Mouse (Mus musculus) brain, embryonic 14.5 days (tissue): ENCODE measurements around the gene Arl16.

Experiments
- CTCF ChIP-seq: fragments of 200-500 bp; IDR thresholded peaks from 2 replicates; pipeline ENCODE4 v1.5.1; 2012; ENCODE audit warnings: inconsistent platforms, mild to moderate bottlenecking, moderate library complexity, borderline replicate concordance; ENCODE audit not compliant: insufficient read depth, insufficient read length; ENCODE audit errors: extremely low read depth
- POLR2A ChIP-seq: fragments of 200-500 bp; IDR thresholded peaks from 2 replicates; pipeline ENCODE4 v1.6.1; 2012; ENCODE audit warnings: mild to moderate bottlenecking, inconsistent platforms, borderline replicate concordance; ENCODE audit not compliant: poor library complexity, insufficient read depth, insufficient read length, severe bottlenecking; ENCODE audit errors: extremely low read depth

DNA sequence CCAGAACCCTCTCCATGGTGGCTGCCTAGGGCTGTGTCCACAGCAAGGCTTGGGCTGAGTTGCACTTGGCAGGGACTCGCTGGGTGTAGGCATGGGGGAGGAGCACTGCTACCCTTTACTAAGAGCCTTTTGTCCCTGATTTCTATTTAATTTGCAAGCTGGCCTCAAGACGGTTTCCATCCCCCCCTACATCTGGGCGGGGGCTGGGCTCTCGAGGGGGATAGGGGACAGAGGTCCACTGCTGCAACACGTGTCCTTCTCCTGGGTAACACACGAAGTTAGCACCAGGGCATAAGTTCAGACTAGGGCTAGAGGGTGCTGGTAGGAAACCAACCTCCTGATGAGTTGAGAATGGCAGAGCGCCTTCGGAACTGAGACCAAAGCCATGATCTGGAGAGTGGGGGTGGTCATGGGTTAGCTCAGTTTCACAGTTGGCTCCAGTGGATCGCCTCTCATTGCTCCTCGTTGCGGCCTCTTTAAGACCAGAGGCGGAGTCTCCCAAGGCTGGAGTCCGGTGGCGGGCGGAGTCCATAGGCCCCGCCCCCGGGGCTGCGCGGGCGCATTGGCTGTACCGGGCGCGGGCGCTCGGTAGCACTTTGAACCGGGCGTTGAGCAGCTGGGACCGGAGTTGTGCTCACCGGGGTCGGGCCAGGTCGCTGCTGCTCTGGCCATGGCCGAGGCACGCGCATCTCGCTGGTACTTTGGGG lies 24.1 kb upstream of the Arl16 start, which contains the start of gene Slc25a10:
- peak; percentile 36; the same call in 1 of the 2 replicates for TF ChIP-seq POLR2A
- no peak for TF ChIP-seq CTCF
